Mouse (Mus musculus): ENCODE results near the gene Ntrk3. TPM values are rescaled to one million over a fixed set of nuclear protein-coding genes. Genes with fewer than 3 reads are reported as not detected.
A peak's percentile ranks its signal among the peaks of the same experiment; 100 is the strongest.

Gene Ntrk3
- 15.0 and 17.4 TPM in 2 replicates for polyA plus RNA-seq (2012; rRNA removed)
- 4.1 and 5.3 TPM in 2 replicates for polyA plus RNA-seq (2014; fragmentation: Nextera tagmentation; extraction: Ambion mirVana)

DNA sequence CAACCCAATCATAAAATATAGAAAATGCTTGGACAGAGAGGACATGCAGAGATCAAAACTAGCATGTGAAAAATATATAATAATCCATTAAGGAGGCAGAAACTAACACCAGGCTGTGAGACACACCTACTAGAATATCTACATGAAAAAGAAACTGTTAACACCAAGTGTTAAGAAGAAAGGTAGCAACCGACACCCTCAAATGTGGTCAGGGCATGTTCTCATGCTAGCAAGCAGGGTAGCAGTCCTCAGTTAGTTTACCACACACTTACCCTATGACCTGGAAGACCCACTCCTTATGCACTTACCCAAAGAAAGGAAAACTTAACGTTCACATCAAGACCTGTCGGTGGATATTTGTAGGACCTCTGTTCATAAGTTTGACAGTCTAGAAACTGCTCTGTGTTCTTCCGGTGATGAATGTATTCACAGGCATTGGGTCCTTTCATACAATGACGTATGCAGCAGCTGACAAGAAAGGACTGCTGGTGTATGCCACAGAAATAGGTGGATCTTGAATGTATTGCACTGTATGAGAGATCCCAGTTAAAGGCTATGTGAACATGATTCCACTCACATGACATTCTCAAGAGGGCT, at the start of gene Ntrk3:
Ntrk3 (minus strand) TSS at position 399 of the 597 bp plus-strand sequence.
- DNase-seq (ENCODE audit: low spot score) (no peak), ATAC-seq (ENCODE audit: low FRiP score, low read depth) (no peak)
- H3K4me1 ChIP-seq (ENCODE audit: control insufficient read depth, insufficient read depth, low read length) = no peaks in the 10 kb centered on the region
- H3K27me3 ChIP-seq (ENCODE audit: control insufficient read depth, insufficient read depth, low read length) = no peaks in the 10 kb centered on the region
- no peaks in the 10 kb centered on the region for H3K36me3 ChIP-seq (ENCODE audit: control insufficient read depth, insufficient read depth, low read length)
- H3K27ac ChIP-seq (replicated peaks; ENCODE audit: low read depth, low read length) = no peak within 1 kb of the TSS
- H3K9ac ChIP-seq (ENCODE audit: low read depth, low read length, severe bottlenecking) = no peak within 1 kb of the TSS
- no peaks in the 10 kb centered on the region for H3K9me3 ChIP-seq (ENCODE audit: control insufficient read depth, low read length)
- H3K4me3 ChIP-seq (replicated peaks; ENCODE audit: low read length) = no peak within 1 kb of the TSS
- no peak for TF ChIP-seq POLR2A (IDR thresholded peaks at IDR 0.05; ENCODE audit: borderline replicate concordance, extremely low read depth, insufficient read depth, insufficient read length)
- no peak within 1 kb of the TSS for H3K4me2 ChIP-seq (replicated peaks; ENCODE audit: low read depth, low read length, severe bottlenecking)
- 85% methylated on average over 5 of the region's 5 CpGs for WGBS

DNA sequence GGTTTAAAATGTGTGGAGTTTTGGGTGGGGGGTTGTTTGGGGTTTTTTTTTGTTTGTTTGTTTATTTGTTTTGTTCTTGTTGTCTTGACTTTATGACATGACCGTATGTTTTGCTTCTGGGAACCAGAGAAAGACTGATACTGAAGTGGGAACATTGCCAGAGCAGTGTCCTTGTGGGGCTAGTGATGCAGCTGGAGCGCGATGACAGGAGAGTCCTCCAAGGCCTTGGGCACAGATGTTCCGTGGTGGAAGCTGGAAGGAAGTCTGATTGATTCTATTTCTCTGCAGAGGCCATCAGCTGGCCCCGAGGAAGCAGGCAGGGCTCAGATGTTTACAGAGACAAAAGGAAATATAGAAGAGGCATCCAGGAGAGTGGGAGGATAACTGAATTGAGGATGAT, 48.1 kb upstream of the Ntrk3 start:
- 86% methylated on average over 5 of the region's 5 CpGs for WGBS
- Histone ChIP-seq H3K4me3 (replicated peaks; ENCODE audit: low read length) (no peak overlapping the region), H3K9ac (ENCODE audit: low read depth, low read length, severe bottlenecking) (no peak overlapping the region), H3K36me3 (ENCODE audit: control insufficient read depth, insufficient read depth, low read length) (peaks cover 33% of the 10 kb centered on the region), H3K27ac (replicated peaks; ENCODE audit: low read depth, low read length) (no peak overlapping the region), H3K4me1 (ENCODE audit: control insufficient read depth, insufficient read depth, low read length) (peaks cover 8% of the 10 kb centered on the region; the same call in 1 of the 2 replicates), H3K9me3 (ENCODE audit: control insufficient read depth, low read length) (no peaks in the 10 kb centered on the region), H3K27me3 (ENCODE audit: control insufficient read depth, insufficient read depth, low read length) (no peaks in the 10 kb centered on the region), H3K4me2 (replicated peaks; ENCODE audit: low read depth, low read length, severe bottlenecking) (no peak overlapping the region)
- ATAC-seq (ENCODE audit: low FRiP score, low read depth) = no peak
- DNase-seq (ENCODE audit: low spot score) = no peak
- TF ChIP-seq POLR2A (IDR thresholded peaks at IDR 0.05; ENCODE audit: borderline replicate concordance, extremely low read depth, insufficient read depth, insufficient read length) = no peak

DNA sequence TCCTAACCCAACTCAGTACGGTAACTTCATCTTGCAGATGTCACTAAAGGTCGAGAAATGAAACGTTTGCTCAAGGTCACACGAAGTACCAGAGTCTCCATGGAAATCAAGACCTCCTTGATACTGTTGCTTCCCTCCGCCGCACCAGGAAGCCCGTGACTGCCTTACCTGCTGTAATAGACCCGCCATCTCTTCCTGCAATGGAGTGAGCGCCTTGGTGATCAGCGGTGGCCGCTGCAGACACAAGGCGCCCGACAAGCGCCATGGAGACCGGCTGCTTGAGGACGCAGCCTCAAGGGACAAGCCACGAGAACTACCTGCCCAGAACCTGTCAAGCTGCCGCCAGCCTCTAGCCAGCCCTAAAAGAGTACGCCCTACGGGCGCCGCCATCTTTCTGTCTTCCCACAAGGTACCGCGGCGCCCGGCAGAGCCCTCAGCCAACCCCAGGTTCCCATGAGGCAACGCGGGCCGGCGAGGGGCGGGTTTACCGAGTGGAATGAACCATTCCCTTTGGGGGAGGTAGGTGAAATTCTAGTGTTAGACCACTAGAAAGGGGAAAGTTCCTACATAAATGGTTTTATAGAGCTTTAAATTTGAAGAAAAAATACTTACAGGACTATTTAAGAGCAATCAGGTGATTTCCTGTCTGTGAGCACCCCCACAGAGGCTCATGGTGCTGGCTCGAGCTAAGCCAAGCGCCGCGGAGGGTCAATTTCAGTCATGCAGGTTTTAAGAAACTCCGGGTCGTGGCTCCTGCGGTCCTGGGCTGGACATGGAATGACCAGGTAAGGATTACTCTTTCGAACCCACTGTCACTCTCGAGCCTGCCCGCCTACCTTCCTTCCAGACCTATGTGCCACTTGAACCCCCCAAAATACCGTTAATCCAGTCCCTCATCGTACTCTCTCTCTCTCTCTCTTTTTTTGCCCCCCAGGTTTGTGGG, 45.1 kb upstream of the Ntrk3 start, which contains the start of the genes Mrps11 and Mrpl46:
Mrps11 (plus strand) TSS at position 481 of the 943 bp plus-strand sequence.
Mrpl46 (minus strand) TSS at position 893 of the 943 bp plus-strand sequence.
- Histone ChIP-seq H3K36me3 (ENCODE audit: control insufficient read depth, insufficient read depth, low read length) (peaks cover 23% of the 10 kb centered on the region), H3K9ac (ENCODE audit: low read depth, low read length, severe bottlenecking) (peak within 1 kb of the TSS; percentile 82), H3K27ac (replicated peaks; ENCODE audit: low read depth, low read length) (peak within 1 kb of the TSS; percentile 61; the same call in 1 of the 2 replicates), H3K4me3 (replicated peaks; ENCODE audit: low read length) (peak within 1 kb of the TSS; percentile 71), H3K27me3 (ENCODE audit: control insufficient read depth, insufficient read depth, low read length) (no peaks in the 10 kb centered on the region), H3K9me3 (ENCODE audit: control insufficient read depth, low read length) (no peaks in the 10 kb centered on the region), H3K4me1 (ENCODE audit: control insufficient read depth, insufficient read depth, low read length) (peaks cover 8% of the 10 kb centered on the region; the same call in 1 of the 2 replicates), H3K4me2 (replicated peaks; ENCODE audit: low read depth, low read length, severe bottlenecking) (peak within 1 kb of the TSS; percentile 72)
- TF ChIP-seq POLR2A (IDR thresholded peaks at IDR 0.05; ENCODE audit: borderline replicate concordance, extremely low read depth, insufficient read depth, insufficient read length) = peak; percentile 20; the same call in 1 of the 2 replicates
- under 1% methylated on average over 43 of the region's 44 CpGs for WGBS
- peak; percentile 89 for DNase-seq (ENCODE audit: low spot score)
- ATAC-seq (ENCODE audit: low FRiP score, low read depth) = peak; percentile 99

- no peak overlapping the region for H3K9ac ChIP-seq (ENCODE audit: low read depth, low read length, severe bottlenecking)
- peaks cover 5% of the 10 kb centered on the region; the same call in 1 of the 2 replicates for H3K4me1 ChIP-seq (ENCODE audit: control insufficient read depth, insufficient read depth, low read length)
- no peak overlapping the region for H3K27ac ChIP-seq (replicated peaks; ENCODE audit: low read depth, low read length)
- H3K9me3 ChIP-seq (ENCODE audit: control insufficient read depth, low read length) = no peaks in the 10 kb centered on the region
- H3K36me3 ChIP-seq (ENCODE audit: control insufficient read depth, insufficient read depth, low read length) = peaks cover 44% of the 10 kb centered on the region
- no peaks in the 10 kb centered on the region for H3K27me3 ChIP-seq (ENCODE audit: control insufficient read depth, insufficient read depth, low read length)
- TF ChIP-seq POLR2A (IDR thresholded peaks at IDR 0.05; ENCODE audit: borderline replicate concordance, extremely low read depth, insufficient read depth, insufficient read length) = no peak
- 93% methylated on average over 5 of the region's 5 CpGs for WGBS
- no peak for DNase-seq (ENCODE audit: low spot score)
- no peak overlapping the region for H3K4me2 ChIP-seq (replicated peaks; ENCODE audit: low read depth, low read length, severe bottlenecking)
- ATAC-seq (ENCODE audit: low FRiP score, low read depth) = no peak
- H3K4me3 ChIP-seq (replicated peaks; ENCODE audit: low read length) = no peak overlapping the region
These were observed 40.9 kb upstream of the Ntrk3 start for GRCm38 (mm10) chr7:78778741-78779140.

- Histone ChIP-seq H3K36me3 (ENCODE audit: control insufficient read depth, insufficient read depth, low read length) (peaks cover 31% of the 10 kb centered on the region), H3K4me1 (ENCODE audit: control insufficient read depth, insufficient read depth, low read length) (no peaks in the 10 kb centered on the region), H3K27me3 (ENCODE audit: control insufficient read depth, insufficient read depth, low read length) (no peaks in the 10 kb centered on the region), H3K9me3 (ENCODE audit: control insufficient read depth, low read length) (no peaks in the 10 kb centered on the region), H3K9ac (ENCODE audit: low read depth, low read length, severe bottlenecking) (no peak overlapping the region), H3K4me3 (replicated peaks; ENCODE audit: low read length) (no peak overlapping the region), H3K27ac (replicated peaks; ENCODE audit: low read depth, low read length) (no peak overlapping the region), H3K4me2 (replicated peaks; ENCODE audit: low read depth, low read length, severe bottlenecking) (no peak overlapping the region)
- WGBS = 90% methylated on average over 5 of the region's 5 CpGs
- TF ChIP-seq POLR2A (IDR thresholded peaks at IDR 0.05; ENCODE audit: borderline replicate concordance, extremely low read depth, insufficient read depth, insufficient read length) = no peak
- no peak for DNase-seq (ENCODE audit: low spot score)
- ATAC-seq (ENCODE audit: low FRiP score, low read depth) = no peak
These were observed 33.1 kb upstream of the Ntrk3 start for GRCm38 (mm10) chr7:78770936-78771335.
